Mouse (Mus musculus) NIH3T3 (cell line): ENCODE results near the gene Atp1a3.
A peak's percentile ranks its signal among the peaks of the same experiment; 100 is the strongest.

Experiments
- DNase-seq: peaks from one replicate; pipeline ENCODE4 v3.0.0-alpha.2; 2012; ENCODE audit warnings: low read depth

Gene Atp1a3

DNA sequence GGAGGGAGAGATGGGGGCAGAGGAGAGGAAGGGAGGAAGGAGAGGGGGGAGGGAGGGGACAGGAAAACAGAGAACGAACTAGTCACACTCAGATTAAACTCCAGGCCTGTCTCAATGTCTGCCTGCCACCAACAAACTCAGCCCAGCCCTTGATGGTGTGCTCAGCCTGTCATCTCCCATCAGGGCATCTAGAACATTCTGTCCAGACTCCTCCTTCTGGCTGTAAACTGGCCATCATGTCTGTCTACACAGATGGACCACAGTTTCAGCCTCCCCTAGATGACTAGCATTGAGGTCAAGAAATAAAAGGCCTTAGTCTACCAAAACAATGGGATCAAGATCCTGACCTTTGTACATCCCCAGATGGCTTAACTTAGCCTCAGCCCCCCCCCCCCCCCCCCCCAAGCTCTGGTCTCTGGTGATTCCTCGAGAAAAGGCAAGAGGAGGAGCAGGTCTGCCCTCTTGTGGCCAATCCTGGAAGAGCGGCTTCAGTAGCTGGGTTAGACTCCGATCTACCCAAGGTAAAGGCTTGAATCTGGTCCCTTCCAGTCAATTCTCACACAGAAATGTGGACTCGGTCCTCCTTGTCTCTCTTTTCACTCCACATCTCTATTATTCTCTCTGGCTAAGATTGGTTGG, 40.7 kb downstream of the Atp1a3 start:
- DNase-seq, result peak; percentile 90

DNA sequence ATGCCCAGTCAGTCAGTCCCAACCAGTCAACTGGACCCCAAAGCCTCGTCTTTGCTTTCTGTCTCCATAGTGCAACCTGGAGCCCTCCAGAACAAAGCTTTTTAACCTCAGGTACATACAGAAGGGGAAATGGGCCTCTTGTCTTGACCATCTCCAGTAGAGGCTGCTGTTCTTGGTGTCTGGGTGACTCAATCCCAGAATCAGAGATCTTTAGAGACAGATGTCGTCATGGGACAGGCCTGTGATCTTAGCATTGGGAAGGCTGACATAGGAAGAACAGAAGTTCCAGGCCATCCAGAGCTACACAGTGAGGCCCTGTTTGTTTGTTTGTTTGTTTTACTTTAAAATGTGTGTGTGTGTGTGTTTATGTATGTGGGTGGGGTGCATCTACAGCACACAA, 41.5 kb downstream of the Atp1a3 start:
- no peak for DNase-seq

DNA sequence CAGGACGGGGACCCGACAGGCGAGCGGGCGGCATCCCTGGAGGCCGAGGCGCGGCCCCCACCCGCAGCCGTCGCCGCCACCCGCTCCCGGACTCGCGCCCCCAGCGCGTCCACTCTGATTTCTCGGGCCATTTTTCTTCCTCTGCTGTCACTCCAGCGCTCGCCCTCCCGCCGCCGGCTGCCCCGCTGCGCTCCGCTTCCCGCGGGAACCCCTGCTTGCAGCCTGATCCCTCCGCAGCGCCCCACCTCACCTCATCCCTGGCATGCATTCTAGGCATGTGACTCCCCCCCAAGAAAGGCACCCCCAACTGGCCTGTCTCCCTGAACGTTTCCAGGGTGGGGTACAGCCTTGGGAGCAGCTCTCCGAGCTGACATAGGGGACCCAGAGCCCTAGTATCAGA, 50.5 kb downstream of the Atp1a3 start:
- no peak for DNase-seq

DNA sequence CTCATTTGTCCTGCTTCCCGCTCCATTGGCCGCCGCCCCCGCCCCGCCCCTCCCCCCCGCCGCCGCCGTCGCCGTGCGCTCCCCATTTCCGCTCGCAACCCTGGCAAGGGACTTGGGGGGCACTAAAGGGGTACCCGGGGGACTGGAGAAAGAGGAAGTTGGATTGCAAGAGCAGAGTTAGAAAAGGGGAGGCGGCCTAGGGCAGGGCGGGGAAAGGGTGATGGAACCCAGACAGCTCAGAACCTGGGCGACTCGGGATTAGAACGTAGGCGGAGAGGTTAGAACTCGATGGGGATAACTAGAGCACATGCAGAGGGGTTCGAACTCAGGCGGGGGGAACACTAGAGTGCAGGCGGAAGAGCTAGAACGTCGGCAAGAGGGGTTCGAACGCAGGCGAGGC, 51.3 kb downstream of the Atp1a3 start:
- no peak for DNase-seq

DNA sequence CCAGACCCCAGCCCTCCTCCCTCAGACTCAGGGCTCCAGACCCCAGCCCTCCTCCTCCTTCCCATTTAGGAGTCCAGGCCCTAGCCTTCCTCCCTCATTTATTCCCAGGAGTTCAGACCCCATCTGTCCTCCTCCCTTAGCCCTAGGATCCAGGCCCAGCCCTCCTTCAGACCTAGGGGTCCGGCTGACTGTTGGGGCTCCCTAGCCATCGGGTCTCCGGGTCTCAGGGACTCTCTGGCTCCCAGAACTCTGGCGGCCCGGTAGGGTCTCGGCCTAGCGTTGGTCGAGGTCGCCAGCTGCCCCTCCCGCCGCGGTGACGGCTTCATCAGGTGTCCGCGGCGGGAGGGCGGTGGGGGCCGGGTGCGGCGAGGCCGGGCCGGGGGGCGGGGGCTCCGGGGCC, 51.8 kb downstream of the Atp1a3 start:
- DNase-seq, result no peak

DNA sequence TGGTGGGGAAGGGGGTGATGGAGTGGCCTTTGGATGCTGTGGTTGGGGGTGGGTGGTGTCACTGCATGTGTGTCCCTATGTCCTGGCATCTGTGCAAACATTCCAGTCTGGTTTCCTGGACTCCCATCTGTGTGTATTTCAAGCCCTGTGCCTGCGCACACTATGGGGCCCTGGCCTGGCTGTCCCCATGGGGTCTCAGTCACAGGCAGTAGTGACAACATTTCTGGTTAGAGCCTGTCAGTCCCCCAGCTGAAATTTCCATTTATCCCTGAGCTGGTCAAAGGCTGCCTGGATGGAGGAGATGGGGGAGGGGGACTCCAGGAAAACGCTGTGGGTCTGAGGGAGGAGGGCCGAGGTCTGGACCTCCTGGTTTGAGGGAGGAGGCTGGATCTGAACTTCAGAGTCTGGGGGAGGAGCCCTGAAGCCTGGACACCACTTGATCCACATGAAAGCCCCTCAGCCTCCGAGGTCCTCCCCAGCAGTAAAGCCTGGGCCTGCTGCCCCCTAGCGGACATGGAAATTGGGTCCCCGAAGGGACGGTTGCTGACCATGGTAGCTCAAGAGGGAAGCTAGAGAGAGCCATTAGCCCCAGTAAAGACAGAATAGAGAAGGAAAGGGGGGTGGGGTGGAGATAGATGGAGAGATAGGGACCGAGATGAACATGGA, 55.7 kb downstream of the Atp1a3 start:
- peak; percentile 83 for DNase-seq

DNA sequence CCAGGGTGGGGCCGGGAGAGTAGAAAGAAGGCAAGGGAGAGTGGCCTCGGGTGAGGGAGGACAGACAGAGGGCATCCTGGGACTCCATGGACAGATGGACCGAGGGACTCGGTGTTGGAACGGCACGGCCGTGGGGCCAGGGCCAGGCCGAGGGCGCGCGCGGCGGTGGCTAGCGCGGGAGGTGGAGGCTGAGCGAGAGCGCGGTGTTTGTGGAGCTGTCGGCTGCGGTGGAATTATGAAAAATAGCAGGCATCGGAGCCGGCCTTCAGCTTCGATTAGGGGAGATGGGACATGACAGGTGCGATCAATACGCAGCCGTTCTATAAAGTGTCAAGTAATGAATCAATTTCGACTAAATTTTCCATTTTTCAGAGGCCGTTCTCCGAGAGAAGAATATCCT, 57.0 kb downstream of the Atp1a3 start:
- no peak for DNase-seq

DNA sequence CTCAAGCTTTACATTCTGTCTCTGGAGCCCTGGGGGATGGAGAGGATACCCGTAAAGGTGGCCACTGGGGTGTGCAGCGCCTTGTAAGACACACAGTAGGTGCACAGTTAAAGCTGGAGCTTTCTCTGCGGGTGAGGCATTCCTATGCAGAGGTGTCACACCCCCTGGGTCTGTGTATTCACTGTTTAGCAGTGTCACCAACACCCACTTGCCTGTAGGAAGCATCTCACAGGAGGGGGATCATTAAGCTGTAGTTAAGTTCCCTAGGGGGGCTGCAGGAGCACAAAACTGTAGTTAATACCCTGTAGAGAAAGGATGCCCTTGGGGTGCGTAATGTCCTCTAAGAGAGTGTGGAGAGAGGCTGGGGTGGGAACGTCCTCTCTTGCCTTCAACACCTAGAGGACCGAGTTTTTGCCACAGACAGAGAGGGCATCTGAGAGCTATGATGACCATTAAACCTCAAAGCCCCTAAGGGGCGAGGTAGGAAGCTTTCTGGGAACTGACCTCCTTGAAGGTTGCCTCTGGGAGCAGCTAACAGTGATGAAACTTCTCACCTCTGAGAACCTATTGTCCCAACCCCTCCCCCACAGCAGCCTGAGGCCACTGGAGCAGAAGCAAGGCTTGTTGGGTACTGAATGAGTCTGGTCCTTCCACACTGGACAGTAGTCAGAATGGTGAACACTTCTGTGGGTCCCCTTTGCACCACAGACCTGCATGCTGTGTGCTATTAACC, 58.3 kb downstream of the Atp1a3 start:
- no peak for DNase-seq

DNA sequence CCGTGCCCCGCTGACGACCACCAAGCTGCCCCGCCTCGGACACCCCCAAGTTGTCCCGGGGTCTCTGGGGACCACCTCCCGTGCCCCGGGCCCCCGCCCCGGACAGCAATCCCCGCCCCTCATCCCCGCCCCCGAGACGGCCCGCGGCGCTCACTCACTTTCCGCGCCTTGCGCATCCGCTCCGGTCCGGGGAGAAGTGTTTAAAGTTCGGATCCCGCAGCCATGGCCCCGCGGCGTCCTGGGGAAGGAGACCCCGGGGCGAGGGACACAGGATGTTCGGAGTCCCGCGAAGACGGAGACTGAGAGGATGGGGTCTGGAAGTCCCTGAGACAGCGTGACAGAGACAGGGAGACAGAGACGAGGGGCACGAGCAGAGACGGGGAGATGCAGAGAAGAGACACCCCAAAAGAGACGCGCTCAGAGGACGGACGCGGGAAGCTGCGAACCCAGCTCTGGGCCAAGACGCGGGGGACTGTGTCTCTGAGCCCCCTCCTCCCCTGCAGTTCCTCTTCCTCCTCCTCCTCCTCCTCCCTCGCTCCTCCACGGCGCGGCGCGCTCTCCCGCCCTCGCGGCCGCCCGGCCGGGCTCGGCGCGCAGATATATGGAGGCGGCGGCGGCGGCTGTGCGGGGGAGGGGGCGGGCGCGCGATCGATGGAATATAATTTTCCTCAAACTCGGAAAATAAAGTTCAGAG, 61.4 kb downstream of the Atp1a3 start, which contains the start of gene Gm4881:
Gene Gm4881 (minus strand): TSS at position 238 of the 694 bp plus-strand sequence.
- no peak for DNase-seq

DNA sequence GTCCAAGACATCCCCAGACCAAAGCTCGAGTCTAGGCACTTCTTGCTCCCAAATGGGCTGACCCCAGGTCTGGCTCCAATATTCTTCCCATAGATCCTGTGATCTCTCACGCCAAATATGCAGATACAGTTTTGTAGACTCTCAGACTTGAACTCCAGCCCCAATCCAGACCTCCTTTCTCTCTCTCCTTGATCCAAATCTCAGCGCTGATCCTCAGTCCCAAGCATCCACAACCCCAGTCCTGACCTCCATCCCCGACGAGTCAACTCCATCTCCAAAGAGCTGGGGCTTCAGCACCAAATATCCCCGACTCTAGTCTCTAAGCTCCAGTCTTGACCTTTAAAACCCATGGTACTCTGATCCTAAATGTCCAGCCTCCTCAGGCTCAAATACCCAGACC, 62.1 kb downstream of the Atp1a3 start:
- no peak for DNase-seq

DNA sequence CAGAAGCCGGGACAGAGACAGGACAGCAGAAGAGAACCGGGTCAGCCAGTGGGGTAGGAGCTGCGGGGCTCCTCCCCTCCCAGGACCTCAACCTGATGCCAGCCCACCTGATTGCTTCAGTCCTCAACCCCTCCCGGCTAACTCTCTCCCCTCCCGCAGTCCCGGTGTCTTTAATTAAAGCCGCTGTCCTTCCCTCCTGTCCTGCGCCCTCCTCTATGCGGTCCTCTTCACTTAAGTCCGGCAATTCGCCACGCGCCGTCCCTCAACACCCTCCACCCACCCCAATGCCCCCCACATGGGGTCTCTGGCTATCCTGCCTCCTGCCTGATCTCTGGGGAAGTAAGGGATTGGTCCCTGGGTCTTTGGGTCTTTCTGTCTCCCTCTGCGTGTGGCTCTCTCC, 74.1 kb downstream of the Atp1a3 start:
- no peak for DNase-seq

DNA sequence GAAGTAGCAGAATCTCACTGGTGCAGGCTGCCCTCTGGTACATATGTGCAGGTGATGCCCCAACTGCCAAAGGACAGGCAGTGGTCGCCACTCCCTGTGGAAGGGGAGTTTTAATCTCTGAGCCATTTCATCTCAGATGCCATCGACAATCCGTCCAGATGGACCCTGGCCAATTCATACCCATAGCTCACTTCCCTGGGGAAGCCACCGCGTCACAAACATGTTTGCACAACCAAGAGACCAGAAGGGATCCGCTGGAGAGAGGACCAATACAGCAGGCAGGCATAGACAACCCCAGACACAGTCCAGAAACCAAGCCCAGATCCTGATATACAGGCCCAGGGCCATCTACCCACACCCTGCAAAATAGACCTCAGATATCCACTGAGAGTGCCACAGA, 75.3 kb downstream of the Atp1a3 start:
- no peak for DNase-seq
